Mouse (Mus musculus) small intestine, adult 2 months (tissue): ENCODE data around the gene Cbx5. TPM values are rescaled to one million over a fixed set of nuclear protein-coding genes. Genes with fewer than 3 reads are reported as not detected.
A peak's percentile ranks its signal among the peaks of the same experiment; 100 is the strongest.

Experiments used
- H3K27ac ChIP-seq: fragments of 200-500 bp; 2 replicates; pipeline ENCODE4 v1.5.1; 2012; ENCODE audit warnings: low read depth, low read length, control low read depth, inconsistent platforms; ENCODE audit not compliant: insufficient read depth
- H3K27me3 ChIP-seq: fragments of 200-500 bp; 2 replicates; pipeline ENCODE4 v1.6.1; 2012; ENCODE audit warnings: mild to moderate bottlenecking, moderate library complexity, low read length, inconsistent platforms; ENCODE audit not compliant: control insufficient read depth, insufficient read depth
- H3K36me3 ChIP-seq: fragments of 200-500 bp; 2 replicates; pipeline ENCODE4 v1.6.1; 2012; ENCODE audit warnings: mild to moderate bottlenecking, low read length, control low read depth, inconsistent platforms; ENCODE audit not compliant: control insufficient read depth, insufficient read depth
- H3K4me1 ChIP-seq: fragments of 200-500 bp; 2 replicates; pipeline ENCODE4 v1.6.1; 2012; ENCODE audit warnings: low read length, inconsistent platforms, mixed read lengths; ENCODE audit not compliant: control insufficient read depth, insufficient read depth, insufficient read length
- H3K4me3 ChIP-seq: fragments of 200-500 bp; 2 replicates; pipeline ENCODE4 v1.5.1; 2012; ENCODE audit warnings: low read depth, mild to moderate bottlenecking, control low read depth, inconsistent platforms, low read length, moderate library complexity
- CTCF ChIP-seq: fragments of 200-500 bp; IDR thresholded peaks from 2 replicates; pipeline ENCODE4 v1.5.1; 2012; ENCODE audit warnings: low read depth, mild to moderate bottlenecking, control low read depth, inconsistent platforms, low read length, moderate library complexity, mixed read lengths; ENCODE audit not compliant: insufficient replicate concordance, insufficient read length; ENCODE audit errors: extremely low read depth
- POLR2A ChIP-seq: fragments of 200-500 bp; IDR thresholded peaks from 2 replicates; pipeline ENCODE4 v1.6.1; 2012; ENCODE audit warnings: low read depth, mild to moderate bottlenecking, control low read depth, inconsistent platforms, low read length, moderate library complexity
- WGBS: fragments of 180-500 bp; shearing (Covaris S2); methylation state at CpG from one replicate; pipeline ENCODE4 v1.1.7; 2018; 5-methylcytosine and 5-hydroxymethylcytosine counted together
- polyA plus RNA-seq: library from polyadenylated mRNA; depleted of rRNA; stranded (reverse); fragments of >200 nt; gene quantifications from 2 replicates; pipeline ENCODE4 v1.2.3, GENCODE M21; 2012; rRNA removed

Cbx5 gene
- polyA plus RNA-seq, 1 experiment = 2.8 TPM

GRCm38 (mm10) chr15:103146627-103147421, 92.8 kb downstream of the Cbx5 start:
- H3K36me3 ChIP-seq = no peaks in the 10 kb centered on the region
- WGBS = 2% methylated on average over 57 of the region's 57 CpGs
- 0 out of 2 replicates have a peak, but pooled peaks cover 3% of the 10 kb centered on the region for H3K4me1 ChIP-seq
- peaks cover 26% of the 10 kb centered on the region for H3K27me3 ChIP-seq
- no peak overlapping the region for H3K27ac ChIP-seq
- no peak for TF ChIP-seq CTCF
- no peak for TF ChIP-seq POLR2A
- H3K4me3 ChIP-seq = peak overlapping the region; percentile 51

- TF ChIP-seq POLR2A = no peak
- no peak for TF ChIP-seq CTCF
- 83% methylated on average over 11 of the region's 11 CpGs for WGBS
- Histone ChIP-seq H3K36me3 (no peaks in the 10 kb centered on the region), H3K4me1 (0 out of 2 replicates have a peak, but pooled peaks cover 3% of the 10 kb centered on the region), H3K4me3 (no peak overlapping the region), H3K27ac (no peak overlapping the region), H3K27me3 (peaks cover 26% of the 10 kb centered on the region)
Observed at GRCm38 (mm10) chr15:103145635-103146299, 93.8 kb downstream of the Cbx5 start.

- Histone ChIP-seq H3K4me3 (no peak overlapping the region), H3K36me3 (no peaks in the 10 kb centered on the region), H3K27me3 (peaks cover 29% of the 10 kb centered on the region), H3K4me1 (0 out of 2 replicates have a peak, but pooled peaks cover 3% of the 10 kb centered on the region), H3K27ac (no peak overlapping the region)
- TF ChIP-seq POLR2A (no peak), CTCF (no peak)
- 39% methylated on average over 3 of the region's 3 CpGs for WGBS
Observed at GRCm38 (mm10) chr15:103144176-103144575, 95.4 kb downstream of the Cbx5 start.

Other genes with a start within 250 kb of the Cbx5 start
- 1.8 TPM in 1 of 2 replicates, not detected in the other for gene Hoxc8, start 249.2 kb downstream of the Cbx5 start, polyA plus RNA-seq
- gene Hoxc6, start 241.6 kb downstream of the Cbx5 start, polyA plus RNA-seq = 0.05 and 5.0 TPM in 2 replicates
- 0.38 and 2.1 TPM in 2 replicates for gene Hoxc4, start 220.9 kb downstream of the Cbx5 start, polyA plus RNA-seq
- 9.1 and 9.8 TPM in 2 replicates for gene Smug1, start 72.7 kb downstream of the Cbx5 start, polyA plus RNA-seq
- gene Hnrnpa1, start 616 bp upstream of the Cbx5 start, polyA plus RNA-seq = 12.0 and 29.5 TPM in 2 replicates
- gene Nfe2, start 18.6 kb upstream of the Cbx5 start, polyA plus RNA-seq = 0.39 and 0.83 TPM in 2 replicates
- 64.9 and 111 TPM in 2 replicates for gene Copz1, start 32.9 kb upstream of the Cbx5 start, polyA plus RNA-seq
- 0.06 and 0.11 TPM in 2 replicates for gene Gpr84, start 70.8 kb upstream of the Cbx5 start, polyA plus RNA-seq
- 6.1 and 7.5 TPM in 2 replicates for gene Zfp385a, start 100.3 kb upstream of the Cbx5 start, polyA plus RNA-seq
- gene Itga5, start 126.9 kb upstream of the Cbx5 start, polyA plus RNA-seq = 8.8 and 9.4 TPM in 2 replicates
- not detected in 2 replicates for gene Gtsf1, start 190.7 kb upstream of the Cbx5 start, polyA plus RNA-seq
- gene Gtsf2, start 208.7 kb upstream of the Cbx5 start, polyA plus RNA-seq = not detected in 2 replicates
- gene Nckap1l, start 214.0 kb upstream of the Cbx5 start, polyA plus RNA-seq = 3.4 and 5.9 TPM in 2 replicates